Mouse (Mus musculus) ES-E14 (cell line): ENCODE data around the gene Mfsd2a. TPM values are rescaled to one million over a fixed set of nuclear protein-coding genes. Genes with fewer than 3 reads are reported as not detected.

Experiments
- DNase-seq: peaks from one replicate; pipeline ENCODE4 v3.0.0-alpha.2; 2013; ENCODE audit warnings: low read depth, low spot score
- H3K27ac ChIP-seq: 2 replicates; pipeline ENCODE4 v1.5.1; 2012; ENCODE audit warnings: low read depth, mild to moderate bottlenecking, low read length, moderate library complexity, mixed read lengths; ENCODE audit not compliant: poor library complexity, insufficient read depth, severe bottlenecking
- H3K36me3 ChIP-seq: 2 replicates; pipeline ENCODE4 v1.6.1; 2012; ENCODE audit warnings: mild to moderate bottlenecking, low read length, moderate library complexity, mixed read lengths; ENCODE audit not compliant: control insufficient read depth, poor library complexity, insufficient read depth, severe bottlenecking
- H3K4me1 ChIP-seq, 2 experiments: fragments of 150-350 bp in 1 of 2; sonication (generic) in 1 of 2; 2 replicates each; pipeline ENCODE4 v1.6.1; 2012; ENCODE audit warnings: low read length in 2 of 2, mild to moderate bottlenecking in 1 of 2, mixed read lengths in 1 of 2; ENCODE audit not compliant: control insufficient read depth in 2 of 2, insufficient read depth in 2 of 2, poor library complexity in 1 of 2
- H3K4me3 ChIP-seq, 2 experiments: fragments of 150-350 bp in 1 of 2; sonication (generic) in 1 of 2; 2 replicates each; pipeline ENCODE4 v1.5.1; 2012; ENCODE audit warnings: low read length in 2 of 2, low read depth in 1 of 2, mild to moderate bottlenecking in 1 of 2, mixed read lengths in 1 of 2; ENCODE audit not compliant: insufficient read depth in 1 of 2, poor library complexity in 1 of 2, severe bottlenecking in 1 of 2
- H3K9ac ChIP-seq: 2 replicates; pipeline ENCODE4 v1.6.1; 2012; ENCODE audit warnings: low read depth, mild to moderate bottlenecking, low read length, mixed read lengths; ENCODE audit not compliant: poor library complexity, insufficient read depth, severe bottlenecking
- H3K9me3 ChIP-seq: fragments of 150-350 bp; sonication (generic); 2 replicates; pipeline ENCODE4 v1.6.1; 2012; ENCODE audit warnings: low read depth, mild to moderate bottlenecking, low read length; ENCODE audit not compliant: control insufficient read depth, insufficient read depth
- CHD2 ChIP-seq: IDR thresholded peaks from 2 replicates; pipeline ENCODE4 v1.6.1; 2014; ENCODE audit warnings: mild to moderate bottlenecking, low read depth, low read length, inconsistent platforms
- HCFC1 ChIP-seq: IDR thresholded peaks from 2 replicates; pipeline ENCODE4 v1.6.1; 2012; ENCODE audit warnings: low read length, inconsistent platforms, borderline replicate concordance; ENCODE audit not compliant: insufficient read depth
- MAFK ChIP-seq: IDR thresholded peaks from 2 replicates; pipeline ENCODE4 v1.6.1; 2014; ENCODE audit warnings: mild to moderate bottlenecking, low read depth, low read length, inconsistent platforms; ENCODE audit not compliant: insufficient read depth
- ZC3H11A ChIP-seq: IDR thresholded peaks from 2 replicates; pipeline ENCODE4 v1.6.1; 2012; ENCODE audit warnings: low read depth, mild to moderate bottlenecking, inconsistent platforms, low read length, borderline replicate concordance
- ZNF384 ChIP-seq: IDR thresholded peaks from 2 replicates; pipeline ENCODE4 v1.6.1; 2012; ENCODE audit warnings: low read depth, low read length, inconsistent platforms
- in situ Hi-C, 2 experiments: fragments of 600-800 bp; cut with MboI; formaldehyde crosslinking; loops; one replicate each; pipeline ENCODE4 v1.15.1; 2025; ENCODE audit warnings: low sequenced_read_pairs in 2 of 2, inconsistent platforms in 1 of 2; ENCODE audit not compliant: unreplicated experiment in 2 of 2
- total RNA-seq: library from RNA; depleted of rRNA; stranded (reverse); fragments of 300-350 nt; gene quantifications from 2 replicates; pipeline ENCODE4 v1.2.3, GENCODE M21; 2012

Mfsd2a gene
- total RNA-seq, 1 experiment = 4.3 TPM

DNA sequence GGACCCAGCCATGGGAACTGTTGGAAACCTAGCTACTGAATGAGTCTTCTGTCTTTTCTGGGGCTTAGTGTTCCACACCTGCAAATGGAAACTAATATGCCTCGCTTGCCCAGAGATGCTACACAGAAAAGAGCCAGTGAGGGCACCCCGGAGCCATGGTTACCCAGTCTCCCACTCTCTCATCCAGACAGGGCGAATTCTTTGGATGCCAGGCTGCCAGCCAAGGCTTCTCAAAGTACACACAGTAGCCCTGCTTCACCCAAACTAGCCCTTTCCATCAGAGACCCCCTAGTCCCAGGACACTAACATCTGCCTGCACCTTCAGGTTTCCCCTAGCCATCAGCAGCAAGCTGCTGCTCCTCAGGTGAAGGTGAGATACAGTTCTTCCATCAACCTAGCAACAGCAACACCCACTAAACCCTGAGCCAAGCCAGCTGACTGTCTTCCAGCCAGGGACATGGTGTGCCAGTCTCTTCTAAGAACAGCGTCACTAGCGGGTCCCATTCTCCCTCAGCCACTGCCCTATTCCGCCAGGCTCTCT, 2.4 kb downstream of the Mfsd2a start:
- DNase-seq = no peak

DNA sequence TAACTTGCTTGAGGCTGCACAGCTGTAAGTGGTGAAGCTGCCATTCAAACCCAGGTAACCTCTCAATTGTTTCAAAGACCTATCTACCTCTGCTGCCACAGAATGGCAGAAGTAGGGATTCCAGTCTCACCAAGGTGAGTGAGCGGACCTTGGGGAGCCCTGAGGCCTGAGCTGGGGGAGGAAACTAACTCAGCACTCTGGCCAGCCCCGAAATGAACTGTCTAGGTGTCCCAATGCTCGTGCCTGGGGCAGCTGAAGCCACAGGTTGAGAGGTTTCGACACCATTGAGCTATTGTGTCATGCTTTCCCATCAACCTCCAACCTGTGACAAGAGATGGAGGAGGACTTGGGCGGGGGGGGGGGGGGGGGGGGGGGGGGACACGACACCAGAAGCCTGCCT, 4.7 kb downstream of the Mfsd2a start:
- H3K27ac ChIP-seq = no peak overlapping the region
- in situ Hi-C loops = no loop called here
- no peaks in the 10 kb centered on the region for H3K36me3 ChIP-seq
- TF ChIP-seq ZNF384 = no peak
- TF ChIP-seq MAFK = no peak
- TF ChIP-seq HCFC1 = no peak
- no peak for TF ChIP-seq ZC3H11A
- no peak for TF ChIP-seq CHD2
- no peak overlapping the region for H3K9ac ChIP-seq
- H3K9me3 ChIP-seq = no peaks in the 10 kb centered on the region
- no peak overlapping the region for H3K4me3 ChIP-seq
- DNase-seq = no peak
- peaks cover 0 to 12% of the 10 kb centered on the region in 2 experiments; a peak in 3 of 4 replicates for H3K4me1 ChIP-seq

More for the DNA sequence above, 2.4 kb downstream of the Mfsd2a start:
- in situ Hi-C loops = no loop called here
- Histone ChIP-seq H3K9me3 (no peaks in the 10 kb centered on the region), H3K4me3 (no peak overlapping the region), H3K4me1 (peaks cover 0 to 12% of the 10 kb centered on the region in 2 experiments; a peak in 3 of 4 replicates), H3K36me3 (no peaks in the 10 kb centered on the region), H3K27ac (no peak overlapping the region), H3K9ac (no peak overlapping the region)
- TF ChIP-seq MAFK (no peak), HCFC1 (no peak), ZNF384 (no peak), ZC3H11A (no peak), CHD2 (no peak)

DNA sequence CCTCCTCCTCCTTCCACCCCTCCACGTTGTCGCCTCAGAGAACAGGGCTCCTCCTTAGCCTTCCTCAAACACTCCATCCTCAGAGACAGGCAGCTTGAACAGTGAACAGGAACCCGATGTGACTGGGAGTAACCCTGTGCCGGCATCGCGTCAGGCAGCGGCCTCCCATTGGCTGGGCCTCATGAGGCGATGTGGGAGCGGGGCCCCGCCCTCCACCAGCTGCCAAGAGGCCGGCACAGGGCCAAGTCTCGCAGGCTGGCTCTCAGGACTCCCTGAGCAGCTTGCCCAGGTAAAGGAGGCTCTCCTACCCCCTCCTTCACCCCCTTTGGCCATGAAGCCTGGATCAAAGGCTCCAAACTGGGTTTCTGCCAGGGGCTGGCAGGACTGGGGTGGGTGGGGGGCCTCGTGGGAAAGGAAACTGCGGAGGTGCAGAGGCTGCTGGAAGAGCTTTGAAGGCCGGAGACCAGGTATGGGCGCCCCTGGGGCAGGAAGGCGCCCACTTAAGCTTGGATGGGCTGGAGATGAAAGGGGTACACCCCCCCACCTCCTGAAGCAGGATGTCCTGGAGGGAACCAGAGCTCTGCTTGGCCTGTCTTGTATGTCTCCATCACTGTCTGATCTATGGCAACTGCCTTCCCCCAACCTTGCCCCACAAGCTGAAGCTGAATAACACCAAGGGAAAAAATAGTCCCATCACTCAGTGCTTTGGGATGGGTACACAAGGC, 5.4 kb downstream of the Mfsd2a start:
- Histone ChIP-seq H3K27ac (no peak overlapping the region), H3K9me3 (no peaks in the 10 kb centered on the region), H3K36me3 (no peaks in the 10 kb centered on the region), H3K4me1 (peaks cover 0 to 10% of the 10 kb centered on the region in 2 experiments; a peak in 3 of 4 replicates), H3K4me3 (peak overlapping the region in 1 of 2 experiments; percentile 7; a peak in 1 of 4 replicates), H3K9ac (no peak overlapping the region)
- TF ChIP-seq ZNF384 = no peak
- no peak for TF ChIP-seq HCFC1
- no peak for TF ChIP-seq ZC3H11A
- no peak for TF ChIP-seq CHD2
- TF ChIP-seq MAFK = no peak
- in situ Hi-C loops = no loop called here
- peak; percentile 75 for DNase-seq

DNA sequence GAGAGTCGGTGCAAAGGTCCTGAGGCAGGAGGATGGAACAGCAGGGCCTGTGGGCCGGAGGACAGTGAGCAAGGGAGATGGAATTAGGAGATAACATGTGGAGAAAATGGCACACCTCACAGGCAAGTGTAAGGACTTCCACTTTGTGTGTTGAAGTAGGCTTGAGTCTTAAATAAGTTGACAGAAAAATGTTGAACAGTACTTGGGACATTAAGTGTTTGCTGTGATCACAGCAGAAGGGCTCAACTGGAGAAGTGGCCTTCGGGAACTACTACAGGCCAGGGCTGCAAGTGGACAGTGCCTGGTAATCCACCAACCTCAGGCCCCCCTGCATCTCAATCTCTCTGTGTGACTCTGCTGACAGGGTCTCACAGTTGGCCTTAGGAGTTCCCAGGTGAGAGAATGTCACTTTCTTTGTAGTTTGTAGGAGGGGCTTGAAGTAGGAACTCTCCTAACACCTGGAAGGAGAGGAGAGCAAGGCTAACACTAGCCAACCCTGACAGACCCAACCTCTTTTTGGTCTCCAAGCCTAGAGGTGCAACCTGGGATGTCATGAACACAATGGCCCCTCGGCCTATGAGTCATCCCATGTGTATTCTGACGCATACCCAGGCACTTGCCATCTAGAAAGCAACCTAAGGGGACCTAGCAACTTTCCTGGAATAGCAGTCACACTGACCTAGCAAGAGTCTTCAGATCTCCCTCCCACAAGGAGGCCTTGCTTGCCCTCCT, 6.1 kb downstream of the Mfsd2a start:
- no peak for DNase-seq
- Histone ChIP-seq H3K4me3 (no peak overlapping the region), H3K9ac (no peak overlapping the region), H3K4me1 (peaks cover 0 to 10% of the 10 kb centered on the region in 2 experiments; a peak in 3 of 4 replicates), H3K36me3 (no peaks in the 10 kb centered on the region), H3K9me3 (no peaks in the 10 kb centered on the region), H3K27ac (no peak overlapping the region)
- in situ Hi-C loops = no loop called here
- TF ChIP-seq HCFC1 = no peak
- no peak for TF ChIP-seq CHD2
- no peak for TF ChIP-seq ZC3H11A
- no peak for TF ChIP-seq MAFK
- TF ChIP-seq ZNF384 = no peak
